Mouse (Mus musculus) T-helper 17 cell (primary cell): ENCODE results near the gene Ccar1.
"Not testable (repeated sequence)": the region's sequence is repeated elsewhere in the genome, so short reads cannot be mapped to it uniquely, and the experiment has no call there.

ENCODE experiments used
- in situ Hi-C, 2 experiments: fragments of 300-600 bp; cut with MboI, MseI; formaldehyde crosslinking; loops; 1 replicate in 1 of 2; 2 replicates in 1 of 2; pipeline ENCODE4 v1.15.1; 2025; ENCODE audit warnings: high pct_unique_total_duplicates in 2 of 2

Gene Ccar1

DNA sequence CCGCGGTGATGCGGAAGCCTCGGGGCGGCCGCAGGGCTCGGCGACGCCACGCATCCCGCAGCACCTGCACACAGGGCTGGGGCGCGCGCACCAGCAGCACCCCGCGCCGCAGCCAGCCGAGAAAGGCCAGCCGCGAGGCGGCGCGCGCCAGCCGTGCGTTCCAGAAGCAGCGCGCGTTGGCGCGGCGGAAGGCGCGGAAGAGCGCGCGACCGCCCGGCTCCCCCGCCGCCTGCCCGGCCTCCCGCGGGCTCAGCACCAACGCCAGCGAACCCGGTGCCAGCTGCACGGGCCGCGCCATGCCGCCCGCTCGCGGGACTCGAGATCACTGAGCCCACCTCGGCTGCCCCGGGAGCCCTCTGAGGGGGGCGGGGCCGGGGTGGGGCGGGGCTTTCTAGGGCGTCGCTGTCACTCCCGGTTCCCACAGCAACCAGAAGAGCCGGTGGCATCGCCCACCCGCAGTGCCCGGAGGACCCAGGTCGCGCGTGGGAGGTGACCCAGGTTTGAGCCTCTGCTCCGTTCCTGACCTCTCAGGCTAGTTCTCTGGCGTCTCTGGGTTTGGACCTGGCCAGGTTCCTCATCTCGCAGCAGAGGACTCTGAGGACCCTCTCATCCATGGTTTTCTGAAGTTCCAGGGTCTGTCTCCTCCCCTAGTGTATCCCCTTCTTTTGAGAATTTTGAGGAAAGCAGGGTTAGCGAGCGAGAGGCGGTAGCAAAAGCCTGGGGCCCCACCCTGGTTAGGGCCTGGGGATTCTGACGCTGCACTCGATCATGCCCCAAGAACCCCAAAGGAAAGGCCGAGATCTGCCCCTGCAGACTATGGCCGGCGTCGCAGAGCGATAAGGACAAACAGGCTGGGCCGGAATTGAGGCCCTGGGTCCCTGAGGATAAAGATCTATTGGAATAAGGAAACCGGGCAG is 66.1 kb downstream of the Ccar1 start, which contains the start of gene Stox1:
Gene Stox1 (minus strand): TSS at position 358 of the 917 bp plus-strand sequence.
- in situ Hi-C loops = no loop called here

DNA sequence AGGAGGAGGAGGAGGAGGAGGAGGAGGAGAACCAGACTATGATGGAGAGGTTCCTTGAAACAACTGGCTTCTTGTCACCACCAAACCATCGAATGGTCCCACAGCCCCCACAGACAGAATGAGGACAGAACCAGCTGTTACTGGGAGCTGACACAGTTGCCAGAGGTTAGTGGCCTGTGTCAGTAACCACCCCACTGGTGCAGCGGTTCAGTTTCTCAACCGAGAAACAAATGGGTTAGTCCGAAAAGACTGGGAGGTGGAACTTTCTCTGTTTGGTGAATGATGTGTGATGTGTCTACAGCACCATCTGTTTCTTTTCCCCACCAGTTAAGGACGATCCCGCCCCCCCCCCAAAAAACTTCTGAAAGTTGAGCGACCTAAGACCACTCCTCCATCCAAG is 67.2 kb downstream of the Ccar1 start:
- in situ Hi-C loops = no loop called here

DNA sequence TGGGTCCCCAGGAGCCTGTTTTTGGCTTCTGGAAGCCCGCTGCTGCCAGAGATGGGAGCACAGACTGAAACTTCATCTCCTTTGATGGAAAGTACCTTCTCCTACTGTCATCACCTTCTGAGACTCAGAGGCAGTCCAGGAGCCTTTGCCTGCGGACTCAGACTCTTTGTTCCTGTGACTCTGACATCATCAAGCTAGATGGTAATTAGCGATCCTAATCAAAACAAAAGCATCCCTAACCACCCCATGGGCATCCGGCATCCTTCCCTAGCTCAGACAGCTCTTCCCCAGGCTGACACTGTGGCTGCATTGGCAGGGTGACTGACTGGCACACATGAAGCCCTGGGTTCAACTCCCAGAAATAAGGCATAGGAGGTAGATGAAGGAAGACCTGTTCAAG is 69.4 kb downstream of the Ccar1 start:
- in situ Hi-C loops = no loop called here

- in situ Hi-C loops = not testable (repeated sequence)
Measured at GRCm38 (mm10) chr10:62720574-62720973, 71.5 kb downstream of the Ccar1 start.

GRCm38 (mm10) chr10:62713457-62713856 is 78.6 kb downstream of the Ccar1 start:
- in situ Hi-C loops = no loop called here

DNA sequence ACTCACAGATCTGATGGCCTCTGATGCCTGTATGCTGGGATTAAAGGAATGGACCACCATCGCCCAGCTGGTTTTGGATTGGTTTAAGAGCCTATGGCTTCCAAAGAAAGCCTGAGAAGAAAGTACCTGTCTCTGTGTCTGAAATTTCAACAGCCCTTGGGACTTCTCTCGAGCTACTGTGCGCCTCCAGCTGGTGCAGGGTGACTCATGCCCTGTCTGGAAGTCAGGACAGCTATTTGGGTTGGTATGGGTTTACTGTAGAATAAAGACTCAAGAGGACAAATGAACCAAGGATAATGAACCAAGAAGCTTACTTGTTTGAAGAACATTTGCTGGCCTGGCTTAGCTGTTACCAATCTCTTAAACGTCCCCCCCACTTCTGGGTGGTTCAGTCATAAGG is 88.5 kb downstream of the Ccar1 start:
- in situ Hi-C loops = no loop called here

GRCm38 (mm10) chr10:62702436-62702835 is 89.7 kb downstream of the Ccar1 start:
- in situ Hi-C loops = no loop called here
